Mouse (Mus musculus): ENCODE results near the gene Sgpp1. TPM values are rescaled to one million over a fixed set of nuclear protein-coding genes. Genes with fewer than 3 reads are reported as not detected.
A peak's percentile ranks its signal among the peaks of the same experiment; 100 is the strongest.

Sgpp1 gene
- total RNA-seq, 1 experiment = 4.8 TPM

DNA sequence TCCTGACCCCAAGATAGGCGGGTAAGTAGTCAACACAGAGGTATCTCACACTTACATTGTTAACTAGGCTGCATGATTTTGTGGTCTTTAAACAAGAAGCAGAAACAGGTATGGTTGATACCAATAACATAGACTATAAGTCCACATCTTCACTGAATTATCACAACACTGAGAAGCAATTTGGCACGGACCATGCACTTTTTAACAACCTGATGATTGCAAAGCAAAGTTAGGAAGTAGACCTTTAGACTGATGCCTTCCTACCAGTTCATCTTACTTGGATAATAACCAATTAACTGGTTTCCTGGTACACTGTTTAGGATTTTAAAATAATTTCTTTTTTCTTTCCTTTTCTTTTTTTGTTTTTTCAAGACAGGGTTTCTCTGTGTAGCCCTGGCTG is 67.3 kb downstream of the Sgpp1 start:
- no peak overlapping the region for H3K27ac ChIP-seq (ENCODE audit: insufficient read depth, low read depth, low read length, poor library complexity, severe bottlenecking)
- H3K9me3 ChIP-seq (ENCODE audit: control insufficient read depth, insufficient read depth, low read depth, low read length) = no peaks in the 10 kb centered on the region
- H3K4me3 ChIP-seq (ENCODE audit: insufficient read depth in 1 of 2, low read depth in 1 of 2, low read length in 2 of 2, poor library complexity in 1 of 2, severe bottlenecking in 1 of 2) = peak overlapping the region in 1 of 2 experiments; percentile 90; a peak in 2 of 4 replicates
- peaks cover 0 to 7% of the 10 kb centered on the region in 2 experiments; a peak in 2 of 4 replicates for H3K4me1 ChIP-seq (ENCODE audit: control insufficient read depth in 2 of 2, insufficient read depth in 2 of 2, low read length in 2 of 2, poor library complexity in 1 of 2)
- H3K36me3 ChIP-seq (ENCODE audit: control insufficient read depth, insufficient read depth, low read length, poor library complexity, severe bottlenecking) = peaks cover 2% of the 10 kb centered on the region
- DNase-seq (ENCODE audit: low read depth, low spot score) = no peak
- no peak for TF ChIP-seq ZC3H11A (IDR thresholded peaks at IDR 0.05; ENCODE audit: borderline replicate concordance, low read depth, low read length)
- TF ChIP-seq MAFK (IDR thresholded peaks at IDR 0.05; ENCODE audit: insufficient read depth, low read depth, low read length) = no peak
- TF ChIP-seq HCFC1 (IDR thresholded peaks at IDR 0.05; ENCODE audit: borderline replicate concordance, insufficient read depth, low read length) = no peak
- no peak for TF ChIP-seq CHD2 (IDR thresholded peaks at IDR 0.05; ENCODE audit: low read depth, low read length)
- no peak for TF ChIP-seq ZNF384 (IDR thresholded peaks at IDR 0.05; ENCODE audit: low read depth, low read length)
- H3K9ac ChIP-seq (ENCODE audit: insufficient read depth, low read depth, low read length, poor library complexity, severe bottlenecking) = no peak overlapping the region
- in situ Hi-C loops (cut with MboI; ENCODE audit: low sequenced_read_pairs in 2 of 2, unreplicated experiment in 2 of 2) = no loop called here

- H3K36me3 ChIP-seq (ENCODE audit: control insufficient read depth, insufficient read depth, low read length, poor library complexity, severe bottlenecking) = peaks cover 2% of the 10 kb centered on the region
- no peak overlapping the region for H3K4me3 ChIP-seq (ENCODE audit: insufficient read depth in 1 of 2, low read depth in 1 of 2, low read length in 2 of 2, poor library complexity in 1 of 2, severe bottlenecking in 1 of 2)
- H3K4me1 ChIP-seq (ENCODE audit: control insufficient read depth in 2 of 2, insufficient read depth in 2 of 2, low read length in 2 of 2, poor library complexity in 1 of 2) = peaks cover 0 to 7% of the 10 kb centered on the region in 2 experiments; a peak in 2 of 4 replicates
- H3K27ac ChIP-seq (ENCODE audit: insufficient read depth, low read depth, low read length, poor library complexity, severe bottlenecking) = no peak overlapping the region; the same call in 1 of the 2 replicates
- no peaks in the 10 kb centered on the region for H3K9me3 ChIP-seq (ENCODE audit: control insufficient read depth, insufficient read depth, low read depth, low read length)
- TF ChIP-seq HCFC1 (IDR thresholded peaks at IDR 0.05; ENCODE audit: borderline replicate concordance, insufficient read depth, low read length) (no peak), CHD2 (IDR thresholded peaks at IDR 0.05; ENCODE audit: low read depth, low read length) (no peak), MAFK (IDR thresholded peaks at IDR 0.05; ENCODE audit: insufficient read depth, low read depth, low read length) (no peak), ZC3H11A (IDR thresholded peaks at IDR 0.05; ENCODE audit: borderline replicate concordance, low read depth, low read length) (no peak), ZNF384 (IDR thresholded peaks at IDR 0.05; ENCODE audit: low read depth, low read length) (no peak)
- no peak overlapping the region for H3K9ac ChIP-seq (ENCODE audit: insufficient read depth, low read depth, low read length, poor library complexity, severe bottlenecking)
- no peak for DNase-seq (ENCODE audit: low read depth, low spot score)
- in situ Hi-C loops (cut with MboI; ENCODE audit: low sequenced_read_pairs in 2 of 2, unreplicated experiment in 2 of 2) = no loop called here
These were observed 68.6 kb downstream of the Sgpp1 start for GRCm38 (mm10) chr12:75666939-75667338.

DNA sequence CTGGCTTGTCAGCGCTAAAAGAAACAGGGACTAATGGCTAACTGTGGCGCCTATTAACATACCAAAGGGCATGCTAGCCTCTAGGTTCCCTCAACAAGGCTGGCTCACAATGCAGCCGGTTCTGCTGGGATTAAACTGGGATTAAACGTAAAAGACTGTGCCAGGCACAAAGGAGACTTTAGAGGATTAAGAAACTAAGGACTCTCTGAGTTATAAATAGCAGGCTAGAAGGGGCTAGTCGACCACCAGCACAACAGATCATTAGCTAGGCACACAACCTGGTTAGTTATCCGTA is 71.1 kb downstream of the Sgpp1 start:
- Histone ChIP-seq H3K9me3 (ENCODE audit: control insufficient read depth, insufficient read depth, low read depth, low read length) (no peaks in the 10 kb centered on the region), H3K36me3 (ENCODE audit: control insufficient read depth, insufficient read depth, low read length, poor library complexity, severe bottlenecking) (peaks cover 2% of the 10 kb centered on the region), H3K27ac (ENCODE audit: insufficient read depth, low read depth, low read length, poor library complexity, severe bottlenecking) (no peak overlapping the region), H3K4me1 (ENCODE audit: control insufficient read depth in 2 of 2, insufficient read depth in 2 of 2, low read length in 2 of 2, poor library complexity in 1 of 2) (peaks cover 0 to 7% of the 10 kb centered on the region in 2 experiments; a peak in 1 of 4 replicates), H3K9ac (ENCODE audit: insufficient read depth, low read depth, low read length, poor library complexity, severe bottlenecking) (no peak overlapping the region), H3K4me3 (ENCODE audit: insufficient read depth in 1 of 2, low read depth in 1 of 2, low read length in 2 of 2, poor library complexity in 1 of 2, severe bottlenecking in 1 of 2) (no peak overlapping the region)
- in situ Hi-C loops (cut with MboI; ENCODE audit: low sequenced_read_pairs in 2 of 2, unreplicated experiment in 2 of 2) = no loop called here
- DNase-seq (ENCODE audit: low read depth, low spot score) = no peak
- TF ChIP-seq MAFK (IDR thresholded peaks at IDR 0.05; ENCODE audit: insufficient read depth, low read depth, low read length) (no peak), ZNF384 (IDR thresholded peaks at IDR 0.05; ENCODE audit: low read depth, low read length) (no peak), CHD2 (IDR thresholded peaks at IDR 0.05; ENCODE audit: low read depth, low read length) (no peak), HCFC1 (IDR thresholded peaks at IDR 0.05; ENCODE audit: borderline replicate concordance, insufficient read depth, low read length) (no peak), ZC3H11A (IDR thresholded peaks at IDR 0.05; ENCODE audit: borderline replicate concordance, low read depth, low read length) (no peak)

Other genes starting within 250 kb of the Sgpp1 start
- 12.8 and 16.6 TPM in 2 replicates for gene Ppp2r5e, start 139.5 kb downstream of the Sgpp1 start, total RNA-seq (2012; rRNA removed)
- gene Wdr89, start 66.2 kb downstream of the Sgpp1 start, total RNA-seq (2012; rRNA removed) = 24.8 and 29.8 TPM in 2 replicates
- gene Syne2, start 82.4 kb upstream of the Sgpp1 start, total RNA-seq (2012; rRNA removed) = 15.0 and 22.8 TPM in 2 replicates

Data from ES-E14 (cell line).